Mouse (Mus musculus) CH12.LX (cell line): ENCODE measurements around the gene Fars2. TPM values are rescaled to one million over a fixed set of nuclear protein-coding genes. Genes with fewer than 3 reads are reported as not detected.

Experiments
- DNase-seq: peaks from one replicate; pipeline ENCODE4 v3.0.0-alpha.2; 2013; ENCODE audit errors: extremely low read depth
- H3K27ac ChIP-seq: 2 replicates; pipeline ENCODE4 v1.5.1; 2012; ENCODE audit warnings: low read depth, mild to moderate bottlenecking, control low read depth, moderate library complexity; ENCODE audit not compliant: insufficient read depth
- H3K27me3 ChIP-seq: replicated peaks from 2 replicates; pipeline ENCODE3; 2012; ENCODE audit warnings: inconsistent platforms
- H3K36me3 ChIP-seq, 2 experiments: replicated peaks in 1 of 2; 2 replicates each; pipeline versions ENCODE3 to v1.6.1; 2012; ENCODE audit warnings: inconsistent platforms in 1 of 2, low read length in 1 of 2, mild to moderate bottlenecking in 1 of 2, mixed read lengths in 1 of 2, moderate library complexity in 1 of 2; ENCODE audit not compliant: control insufficient read depth in 1 of 2, insufficient read depth in 1 of 2
- H3K4me1 ChIP-seq, 2 experiments: 2 replicates each; pipeline ENCODE4 v1.6.1; 2012; ENCODE audit warnings: inconsistent platforms in 1 of 2, moderate library complexity in 1 of 2; ENCODE audit not compliant: insufficient read depth in 2 of 2, control insufficient read depth in 1 of 2
- H3K4me2 ChIP-seq: 2 replicates; pipeline ENCODE4 v1.6.1; 2012; ENCODE audit warnings: low read depth, mild to moderate bottlenecking, control low read depth; ENCODE audit not compliant: poor library complexity, insufficient read depth, severe bottlenecking
- H3K4me3 ChIP-seq, 3 experiments: fragments of 150-350 bp in 1 of 3; sonication (generic) in 1 of 3; replicated peaks in 1 of 3; 2 replicates each; pipeline versions ENCODE3 to v1.5.1; 2011 to 2012; ENCODE audit warnings: low read depth in 2 of 3, low read length in 2 of 3, mild to moderate bottlenecking in 2 of 3, moderate library complexity in 2 of 3, control low read depth in 1 of 3, improper control_type of control experiment in 1 of 3, inconsistent platforms in 1 of 3, mixed read lengths in 1 of 3; ENCODE audit not compliant: poor library complexity in 1 of 3
- H3K79me2 ChIP-seq: replicated peaks from 2 replicates; pipeline ENCODE4 v1.6.1; 2012; ENCODE audit warnings: mild to moderate bottlenecking, moderate library complexity; ENCODE audit not compliant: control insufficient read depth, poor library complexity, insufficient read depth, severe bottlenecking; ENCODE audit errors: extremely low read depth
- H3K9ac ChIP-seq: 2 replicates; pipeline ENCODE4 v1.6.1; 2012; ENCODE audit warnings: low read depth, mild to moderate bottlenecking, control low read depth, moderate library complexity; ENCODE audit not compliant: insufficient read depth
- H3K9me3 ChIP-seq: replicated peaks from 2 replicates; pipeline ENCODE3; 2012; ENCODE audit warnings: low read length, inconsistent platforms, mixed read lengths
- BHLHE40 ChIP-seq: IDR thresholded peaks from 2 replicates; pipeline ENCODE4 v1.6.1; 2011; ENCODE audit warnings: mild to moderate bottlenecking, low read depth, low read length, improper control_type of control experiment
- CHD2 ChIP-seq: IDR thresholded peaks from 2 replicates; pipeline ENCODE4 v1.6.1; 2011; ENCODE audit warnings: low read length, improper control_type of control experiment
- CTCF ChIP-seq, 2 experiments: IDR thresholded peaks in 1 of 2; conservative IDR thresholded peaks in 1 of 2; 2 replicates each; pipeline ENCODE4 v1.5.1; 2011 to 2012; ENCODE audit warnings: low read depth in 2 of 2, low read length in 2 of 2, improper control_type of control experiment in 1 of 2, inconsistent platforms in 1 of 2, mild to moderate bottlenecking in 1 of 2, moderate library complexity in 1 of 2
- ELF1 ChIP-seq: IDR thresholded peaks from 2 replicates; pipeline ENCODE4 v1.6.1; 2014; ENCODE audit warnings: low read depth, mild to moderate bottlenecking, inconsistent platforms, low read length, improper control_type of control experiment
- ETS1 ChIP-seq: conservative IDR thresholded peaks from 2 replicates; pipeline ENCODE4 v1.6.1; 2012; ENCODE audit warnings: low read depth, mild to moderate bottlenecking, inconsistent platforms, low read length, improper control_type of control experiment, moderate library complexity
- MAFK ChIP-seq: IDR thresholded peaks from 2 replicates; pipeline ENCODE4 v1.6.1; 2011; ENCODE audit warnings: low read length, improper control_type of control experiment; ENCODE audit not compliant: insufficient replicate concordance
- MAX ChIP-seq: IDR thresholded peaks from 2 replicates; pipeline ENCODE4 v1.6.1; 2011; ENCODE audit warnings: low read length, improper control_type of control experiment
- MEF2A ChIP-seq: IDR thresholded peaks from 2 replicates; pipeline ENCODE4 v1.6.1; 2014; ENCODE audit warnings: low read depth, mild to moderate bottlenecking, inconsistent platforms, low read length, improper control_type of control experiment, borderline replicate concordance
- MYC ChIP-seq: IDR thresholded peaks from 2 replicates; pipeline ENCODE4 v1.6.1; 2011; ENCODE audit warnings: low read depth, mild to moderate bottlenecking, improper control_type of control experiment, low read length
- NELFE ChIP-seq: IDR thresholded peaks from 2 replicates; pipeline ENCODE4 v1.6.1; 2011; ENCODE audit warnings: low read depth, low read length, improper control_type of control experiment
- NRF1 ChIP-seq: IDR thresholded peaks from 2 replicates; pipeline ENCODE4 v1.6.1; 2014; ENCODE audit warnings: low read depth, mild to moderate bottlenecking, inconsistent platforms, low read length, improper control_type of control experiment, moderate library complexity
- PAX5 ChIP-seq: IDR thresholded peaks from 2 replicates; pipeline ENCODE4 v1.6.1; 2012; ENCODE audit warnings: low read length, inconsistent platforms, mixed read lengths
- RAD21 ChIP-seq: IDR thresholded peaks from 2 replicates; pipeline ENCODE4 v1.6.1; 2011; ENCODE audit warnings: low read depth, mild to moderate bottlenecking, low read length, improper control_type of control experiment, moderate library complexity
- RCOR1 ChIP-seq: conservative IDR thresholded peaks from 2 replicates; pipeline ENCODE4 v1.6.1; 2012; ENCODE audit warnings: low read depth, mild to moderate bottlenecking, inconsistent platforms, low read length, improper control_type of control experiment
- TBP ChIP-seq: conservative IDR thresholded peaks from 2 replicates; pipeline ENCODE4 v1.6.1; 2011; ENCODE audit warnings: low read depth, low read length, improper control_type of control experiment
- USF1 ChIP-seq: IDR thresholded peaks from 2 replicates; pipeline ENCODE4 v1.6.1; 2014; ENCODE audit warnings: low read depth, mild to moderate bottlenecking, inconsistent platforms, low read length, improper control_type of control experiment
- USF2 ChIP-seq: conservative IDR thresholded peaks from 2 replicates; pipeline ENCODE4 v1.6.1; 2011; ENCODE audit warnings: low read depth, low read length, improper control_type of control experiment
- ZKSCAN1 ChIP-seq: IDR thresholded peaks from 2 replicates; pipeline ENCODE4 v1.6.1; 2012; ENCODE audit warnings: low read depth, inconsistent platforms, low read length, improper control_type of control experiment, borderline replicate concordance
- ZMIZ1 ChIP-seq: IDR thresholded peaks from 2 replicates; pipeline ENCODE4 v1.6.1; 2012; ENCODE audit warnings: low read depth, mild to moderate bottlenecking, inconsistent platforms, low read length, improper control_type of control experiment
- dilution Hi-C: fragments of 300-500 bp; cut with MboI; formaldehyde crosslinking; loops from 2 replicates; pipeline ENCODE4 v1.14.3; 2020; ENCODE audit warnings: low sequenced_read_pairs; ENCODE audit not compliant: extremely low pct_unique_long_range_greater_than_20kb, extremely low pct_ligation_motif_present
- in situ Hi-C: fragments of 300-500 bp; cut with MboI; formaldehyde crosslinking; loops from 3 replicates; pipeline ENCODE4 v1.14.3; 2019; ENCODE audit warnings: low sequenced_read_pairs, low pct_ligation_motif_present, low pct_unique_long_range_greater_than_20kb, mixed read lengths
- polyA plus RNA-seq: library from polyadenylated mRNA; unstranded; fragments of >175 nt; gene quantifications from 2 replicates; pipeline ENCODE4 v1.2.1, GENCODE M21; 2012; ENCODE audit warnings: low read depth; ENCODE audit not compliant: insufficient read length
- total RNA-seq, 2 experiments: library from RNA; depleted of rRNA; stranded (reverse); fragments of 300-350 nt in 1 of 2; fragments of >200 nt in 1 of 2; gene quantifications; 2 replicates each; pipeline ENCODE4 v1.2.3; 2012 to 2014

Gene Fars2
- total and polyA plus RNA-seq, 3 experiments = 30.2 to 47.7 (median 46.4) TPM

GRCm38 (mm10) chr13:36324624-36325023 lies 207.4 kb downstream of the Fars2 start:
- H3K79me2 ChIP-seq = no peaks in the 10 kb centered on the region
- no peak overlapping the region for H3K9ac ChIP-seq
- H3K36me3 ChIP-seq = peaks cover 0 to 6% of the 10 kb centered on the region in 2 experiments
- no peak for TF ChIP-seq MAX
- no peak for TF ChIP-seq TBP
- TF ChIP-seq ETS1 = no peak
- TF ChIP-seq NRF1 = no peak
- TF ChIP-seq MEF2A = no peak
- TF ChIP-seq MYC = no peak
- TF ChIP-seq ZMIZ1 = no peak
- TF ChIP-seq ZKSCAN1 = no peak
- TF ChIP-seq NELFE = no peak
- TF ChIP-seq CTCF (conservative IDR thresholded peaks at IDR 0.05 in 1 of 2, IDR thresholded peaks at IDR 0.05 in 1 of 2; ENCODE audit: low read depth in 2 of 2, low read length in 2 of 2) = no peak
- TF ChIP-seq USF1 = no peak
- no peak for TF ChIP-seq BHLHE40
- no peaks in the 10 kb centered on the region for H3K4me1 ChIP-seq
- H3K4me3 ChIP-seq = no peak overlapping the region
- no peak overlapping the region for H3K27ac ChIP-seq
- no peak overlapping the region for H3K4me2 ChIP-seq
- no peaks in the 10 kb centered on the region for H3K9me3 ChIP-seq
- in situ Hi-C loops = no loop called here
- DNase-seq = no peak
- dilution Hi-C loops = no loop called here
- H3K27me3 ChIP-seq = no peaks in the 10 kb centered on the region

GRCm38 (mm10) chr13:36326539-36326938 lies 209.3 kb downstream of the Fars2 start:
- Histone ChIP-seq H3K4me1 (no peaks in the 10 kb centered on the region), H3K4me3 (no peak overlapping the region), H3K36me3 (peaks cover 0 to 9% of the 10 kb centered on the region in 2 experiments), H3K79me2 (no peaks in the 10 kb centered on the region), H3K4me2 (no peak overlapping the region), H3K9me3 (no peaks in the 10 kb centered on the region), H3K27me3 (no peaks in the 10 kb centered on the region), H3K9ac (no peak overlapping the region), H3K27ac (no peak overlapping the region)
- TF ChIP-seq MYC (no peak), BHLHE40 (no peak), MAFK (no peak)
- dilution Hi-C loops = no loop called here
- in situ Hi-C loops = no loop called here
- no peak for DNase-seq

- no peak for DNase-seq
- no peak for TF ChIP-seq MAFK
- no peak for TF ChIP-seq RAD21
- TF ChIP-seq CHD2 = no peak
- TF ChIP-seq ELF1 = no peak
- no peak for TF ChIP-seq PAX5
- TF ChIP-seq MAX = no peak
- no peak for TF ChIP-seq ETS1
- TF ChIP-seq MYC = no peak
- no peak for TF ChIP-seq BHLHE40
- TF ChIP-seq RCOR1 = no peak
- TF ChIP-seq ZKSCAN1 = no peak
- no peak for TF ChIP-seq USF2
- Histone ChIP-seq H3K9ac (no peak overlapping the region), H3K36me3 (peaks cover 0 to 19% of the 10 kb centered on the region in 2 experiments), H3K79me2 (no peaks in the 10 kb centered on the region), H3K27me3 (no peaks in the 10 kb centered on the region), H3K9me3 (no peaks in the 10 kb centered on the region), H3K4me2 (no peak overlapping the region), H3K4me1 (no peaks in the 10 kb centered on the region; a peak in 1 of 4 replicates), H3K4me3 (no peak overlapping the region), H3K27ac (no peak overlapping the region)
- in situ Hi-C loops (no loop called here), dilution Hi-C loops (no loop called here)
These were observed 212.7 kb downstream of the Fars2 start for GRCm38 (mm10) chr13:36329871-36330270.
